Mouse (Mus musculus): ENCODE data around the gene Ppil3. TPM values are rescaled to one million over a fixed set of nuclear protein-coding genes. Genes with fewer than 3 reads are reported as not detected.

Gene Ppil3
- polyA plus RNA-seq, 1 experiment from 2014 or later: 59.9 TPM

- WGBS: 96% methylated on average over 6 of the region's 6 CpGs
- no peak overlapping the region for H3K9ac ChIP-seq (ENCODE audit: low read length)
- DNase-seq (ENCODE audit: low spot score): no peak
- no peak overlapping the region for H3K4me2 ChIP-seq (ENCODE audit: low read length)
- no peak overlapping the region for H3K4me3 ChIP-seq (ENCODE audit: low read depth, low read length)
- no peaks in the 10 kb centered on the region for H3K9me3 ChIP-seq (replicated peaks; ENCODE audit: control insufficient read depth, low read length)
- H3K4me1 ChIP-seq (ENCODE audit: control insufficient read depth, insufficient read depth, low read length): no peaks in the 10 kb centered on the region
- peaks cover 83% of the 10 kb centered on the region for H3K36me3 ChIP-seq (ENCODE audit: control insufficient read depth, insufficient read depth, low read length)
- ATAC-seq: no peak
- no peak overlapping the region for H3K27ac ChIP-seq (ENCODE audit: low read depth, low read length)
- no peaks in the 10 kb centered on the region for H3K27me3 ChIP-seq (replicated peaks; ENCODE audit: control insufficient read depth, insufficient read depth, low read length)
Measured at GRCm38 (mm10) chr1:58454316-58454715, 9.0 kb upstream of the Ppil3 start.

- H3K4me1 ChIP-seq (ENCODE audit: control insufficient read depth, insufficient read depth, low read length): peaks cover 13% of the 10 kb centered on the region
- 93% methylated on average over 7 of the region's 7 CpGs for WGBS
- no peaks in the 10 kb centered on the region for H3K9me3 ChIP-seq (replicated peaks; ENCODE audit: control insufficient read depth, low read length)
- no peak overlapping the region for H3K4me3 ChIP-seq (ENCODE audit: low read depth, low read length)
- H3K4me2 ChIP-seq (ENCODE audit: low read length): no peak overlapping the region
- peaks cover 40% of the 10 kb centered on the region for H3K36me3 ChIP-seq (ENCODE audit: control insufficient read depth, insufficient read depth, low read length)
- DNase-seq (ENCODE audit: low spot score) (no peak), ATAC-seq (no peak)
- H3K9ac ChIP-seq (ENCODE audit: low read length): no peak overlapping the region
- no peaks in the 10 kb centered on the region for H3K27me3 ChIP-seq (replicated peaks; ENCODE audit: control insufficient read depth, insufficient read depth, low read length)
- no peak overlapping the region for H3K27ac ChIP-seq (ENCODE audit: low read depth, low read length)
Measured at GRCm38 (mm10) chr1:58448396-58448795, 3.1 kb upstream of the Ppil3 start.

DNA sequence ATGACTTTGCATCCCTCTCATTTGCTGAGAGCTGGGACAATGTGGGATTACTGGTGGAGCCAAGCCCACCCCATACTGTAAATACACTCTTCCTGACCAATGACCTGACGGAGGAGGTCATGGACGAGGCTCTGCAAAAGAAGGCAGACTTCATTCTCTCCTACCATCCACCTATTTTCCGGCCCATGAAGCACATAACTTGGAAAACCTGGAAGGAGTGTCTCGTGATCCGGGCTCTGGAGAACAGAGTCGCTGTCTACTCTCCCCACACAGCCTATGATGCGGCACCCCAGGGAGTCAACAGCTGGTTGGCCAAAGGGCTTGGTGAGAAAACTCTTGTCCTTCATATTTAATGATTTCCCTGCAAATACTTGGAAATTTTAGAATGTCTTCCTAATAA, 2.5 kb upstream of the Ppil3 start:
- ATAC-seq (no peak), DNase-seq (ENCODE audit: low spot score) (no peak)
- no peak overlapping the region for H3K27ac ChIP-seq (ENCODE audit: low read depth, low read length)
- WGBS: 96% methylated on average over 7 of the region's 7 CpGs
- peaks cover 13% of the 10 kb centered on the region for H3K4me1 ChIP-seq (ENCODE audit: control insufficient read depth, insufficient read depth, low read length)
- H3K9me3 ChIP-seq (replicated peaks; ENCODE audit: control insufficient read depth, low read length): no peaks in the 10 kb centered on the region
- H3K27me3 ChIP-seq (replicated peaks; ENCODE audit: control insufficient read depth, insufficient read depth, low read length): no peaks in the 10 kb centered on the region
- H3K9ac ChIP-seq (ENCODE audit: low read length): no peak overlapping the region
- no peak overlapping the region for H3K4me2 ChIP-seq (ENCODE audit: low read length)
- H3K4me3 ChIP-seq (ENCODE audit: low read depth, low read length): no peak overlapping the region
- peaks cover 34% of the 10 kb centered on the region for H3K36me3 ChIP-seq (ENCODE audit: control insufficient read depth, insufficient read depth, low read length)

GRCm38 (mm10) chr1:58445861-58446260, 575 bp upstream of the Ppil3 start:
- Histone ChIP-seq H3K4me1 (ENCODE audit: control insufficient read depth, insufficient read depth, low read length) (peaks cover 13% of the 10 kb centered on the region), H3K9ac (ENCODE audit: low read length) (peak overlapping the region; percentile 79), H3K4me3 (ENCODE audit: low read depth, low read length) (peak overlapping the region; percentile 60), H3K27me3 (replicated peaks; ENCODE audit: control insufficient read depth, insufficient read depth, low read length) (no peaks in the 10 kb centered on the region), H3K4me2 (ENCODE audit: low read length) (peak overlapping the region; percentile 80), H3K36me3 (ENCODE audit: control insufficient read depth, insufficient read depth, low read length) (peaks cover 32% of the 10 kb centered on the region), H3K27ac (ENCODE audit: low read depth, low read length) (peak overlapping the region; percentile 88), H3K9me3 (replicated peaks; ENCODE audit: control insufficient read depth, low read length) (no peaks in the 10 kb centered on the region)
- ATAC-seq (peak; percentile 10), DNase-seq (ENCODE audit: low spot score) (peak; percentile 12)
- WGBS: 5% methylated on average over 11 of the region's 11 CpGs

DNA sequence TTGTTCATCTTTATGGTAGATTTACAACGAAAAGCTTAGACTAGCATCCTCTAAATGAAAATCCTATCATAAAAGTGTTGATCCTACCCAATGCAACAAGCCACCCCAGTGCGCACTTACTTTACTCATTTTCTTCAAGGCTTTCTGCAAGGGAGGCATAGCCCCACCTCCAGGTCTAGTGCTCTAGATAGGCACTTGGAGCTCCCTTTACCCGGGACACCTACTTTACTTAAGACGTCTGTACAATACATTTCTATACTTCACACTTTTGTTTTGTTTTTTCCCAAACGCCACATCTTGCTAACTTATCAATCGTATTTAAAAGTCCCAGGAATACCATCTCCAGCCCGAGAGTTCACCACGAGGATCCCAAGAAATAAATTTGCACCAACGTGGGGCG, 595 bp downstream of the Ppil3 start:
- DNase-seq (ENCODE audit: low spot score) (no peak), ATAC-seq (no peak)
- Histone ChIP-seq H3K4me1 (ENCODE audit: control insufficient read depth, insufficient read depth, low read length) (peaks cover 13% of the 10 kb centered on the region), H3K4me2 (ENCODE audit: low read length) (peak overlapping the region; percentile 80), H3K27ac (ENCODE audit: low read depth, low read length) (peak overlapping the region; percentile 88), H3K9ac (ENCODE audit: low read length) (peak overlapping the region; percentile 79), H3K9me3 (replicated peaks; ENCODE audit: control insufficient read depth, low read length) (no peaks in the 10 kb centered on the region), H3K4me3 (ENCODE audit: low read depth, low read length) (peak overlapping the region; percentile 60), H3K27me3 (replicated peaks; ENCODE audit: control insufficient read depth, insufficient read depth, low read length) (no peaks in the 10 kb centered on the region), H3K36me3 (ENCODE audit: control insufficient read depth, insufficient read depth, low read length) (peaks cover 33% of the 10 kb centered on the region)
- WGBS: 10% methylated on average over 10 of the region's 10 CpGs

DNA sequence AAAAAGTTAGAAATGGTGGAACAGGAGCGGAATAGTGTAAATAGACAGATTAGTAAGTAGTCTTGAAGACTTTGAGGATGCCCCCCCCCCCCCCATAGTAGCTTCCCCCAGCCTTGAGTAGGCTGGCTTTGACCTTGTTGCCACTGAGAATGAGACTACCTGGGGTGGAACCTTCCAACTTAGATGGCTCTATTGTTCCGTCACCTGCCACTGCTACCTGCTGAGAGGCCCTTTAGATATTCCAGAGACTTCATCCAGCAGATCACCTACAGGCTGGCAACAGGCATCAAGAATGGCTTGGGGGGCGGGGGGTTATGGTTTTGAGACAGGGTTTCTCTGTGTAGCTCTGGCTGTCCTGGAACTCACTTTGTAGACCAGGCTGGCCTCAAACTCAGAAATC, 20.7 kb downstream of the Ppil3 start:
- Histone ChIP-seq H3K27me3 (replicated peaks; ENCODE audit: control insufficient read depth, insufficient read depth, low read length) (no peaks in the 10 kb centered on the region), H3K27ac (ENCODE audit: low read depth, low read length) (no peak overlapping the region), H3K4me2 (ENCODE audit: low read length) (no peak overlapping the region; the same call in 1 of the 2 replicates), H3K9me3 (replicated peaks; ENCODE audit: control insufficient read depth, low read length) (no peaks in the 10 kb centered on the region), H3K4me1 (ENCODE audit: control insufficient read depth, insufficient read depth, low read length) (peaks cover 12% of the 10 kb centered on the region), H3K4me3 (ENCODE audit: low read depth, low read length) (no peak overlapping the region), H3K36me3 (ENCODE audit: control insufficient read depth, insufficient read depth, low read length) (peaks cover 17% of the 10 kb centered on the region), H3K9ac (ENCODE audit: low read length) (no peak overlapping the region)
- ATAC-seq: no peak
- WGBS: 78% methylated on average over 3 of the region's 3 CpGs
- DNase-seq (ENCODE audit: low spot score): no peak

GRCm38 (mm10) chr1:58423371-58424248, 21.7 kb downstream of the Ppil3 start, which contains the start of gene Clk1:
TSS of gene Clk1 (minus strand) at chr1:58424066.
- peak within 1 kb of the TSS; percentile 98 for H3K27ac ChIP-seq (ENCODE audit: low read depth, low read length)

GRCm38 (mm10) chr1:58422879-58423278, 22.4 kb downstream of the Ppil3 start:
- peak; percentile 87 for DNase-seq (ENCODE audit: low spot score)
- H3K4me2 ChIP-seq (ENCODE audit: low read length): peak overlapping the region; percentile 72
- peak overlapping the region; percentile 98; the same call in 1 of the 2 replicates for H3K27ac ChIP-seq (ENCODE audit: low read depth, low read length)
- no peaks in the 10 kb centered on the region for H3K27me3 ChIP-seq (replicated peaks; ENCODE audit: control insufficient read depth, insufficient read depth, low read length)
- peaks cover 12% of the 10 kb centered on the region for H3K4me1 ChIP-seq (ENCODE audit: control insufficient read depth, insufficient read depth, low read length)
- WGBS: 11% methylated on average over 13 of the region's 13 CpGs
- H3K36me3 ChIP-seq (ENCODE audit: control insufficient read depth, insufficient read depth, low read length): peaks cover 33% of the 10 kb centered on the region
- peak overlapping the region; percentile 100 for H3K4me3 ChIP-seq (ENCODE audit: low read depth, low read length)
- peak; percentile 55; the same call in 1 of the 2 replicates for ATAC-seq
- peak overlapping the region; percentile 99 for H3K9ac ChIP-seq (ENCODE audit: low read length)
- no peaks in the 10 kb centered on the region for H3K9me3 ChIP-seq (replicated peaks; ENCODE audit: control insufficient read depth, low read length)

More at GRCm38 (mm10) chr1:58423371-58424248, 21.7 kb downstream of the Ppil3 start, which contains the start of gene Clk1:
- Histone ChIP-seq H3K4me2 (ENCODE audit: low read length) (peak within 1 kb of the TSS; percentile 72), H3K36me3 (ENCODE audit: control insufficient read depth, insufficient read depth, low read length) (peaks cover 26% of the 10 kb centered on the region), H3K4me1 (ENCODE audit: control insufficient read depth, insufficient read depth, low read length) (peaks cover 12% of the 10 kb centered on the region), H3K9me3 (replicated peaks; ENCODE audit: control insufficient read depth, low read length) (no peaks in the 10 kb centered on the region), H3K27me3 (replicated peaks; ENCODE audit: control insufficient read depth, insufficient read depth, low read length) (no peaks in the 10 kb centered on the region), H3K9ac (ENCODE audit: low read length) (peak within 1 kb of the TSS; percentile 99), H3K4me3 (ENCODE audit: low read depth, low read length) (peak within 1 kb of the TSS; percentile 100)
- DNase-seq (ENCODE audit: low spot score) (peak; percentile 96), ATAC-seq (peak; percentile 94)
- WGBS: under 1% methylated on average over 79 of the region's 79 CpGs

DNA sequence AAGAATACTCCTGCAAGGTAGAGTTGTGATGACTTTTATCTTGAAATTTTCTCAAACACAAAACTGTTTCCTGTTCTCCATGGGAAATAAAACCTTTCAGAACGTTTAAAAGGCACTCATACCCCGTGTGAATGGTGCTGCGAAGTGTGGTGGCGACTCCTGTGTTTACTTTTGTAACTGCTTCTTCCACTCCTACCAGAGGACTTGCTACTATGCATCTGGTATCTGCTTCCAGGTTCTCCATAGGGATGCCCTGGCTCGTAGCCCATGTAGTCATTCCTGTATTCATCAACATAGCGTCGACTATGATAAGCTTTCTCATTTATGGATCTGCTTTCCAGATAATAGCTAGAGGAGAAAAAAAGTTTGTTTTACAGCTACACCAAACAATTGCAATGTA, 24.3 kb downstream of the Ppil3 start:
- Histone ChIP-seq H3K27ac (ENCODE audit: low read depth, low read length) (no peak overlapping the region), H3K9ac (ENCODE audit: low read length) (no peak overlapping the region), H3K4me1 (ENCODE audit: control insufficient read depth, insufficient read depth, low read length) (peaks cover 12% of the 10 kb centered on the region), H3K4me2 (ENCODE audit: low read length) (no peak overlapping the region), H3K9me3 (replicated peaks; ENCODE audit: control insufficient read depth, low read length) (no peaks in the 10 kb centered on the region), H3K27me3 (replicated peaks; ENCODE audit: control insufficient read depth, insufficient read depth, low read length) (no peaks in the 10 kb centered on the region), H3K4me3 (ENCODE audit: low read depth, low read length) (no peak overlapping the region), H3K36me3 (ENCODE audit: control insufficient read depth, insufficient read depth, low read length) (peaks cover 51% of the 10 kb centered on the region)
- DNase-seq (ENCODE audit: low spot score): no peak
- no peak for ATAC-seq
- WGBS: 72% methylated on average over 7 of the region's 7 CpGs

All from forebrain, embryonic 14.5 days (tissue).